Mouse (Mus musculus) G1E-ER4 (cell line): ENCODE data around the gene Fgfr2. TPM values are rescaled to one million over a fixed set of nuclear protein-coding genes. Genes with fewer than 3 reads are reported as not detected.

ENCODE experiments used
- GATA1 ChIP-seq: IDR thresholded peaks from one replicate; pipeline ENCODE4 v1.8.0; 2012; ENCODE audit warnings: low read length, inconsistent platforms
- polyA plus RNA-seq: library from polyadenylated mRNA; stranded (reverse); fragments of >175 nt; gene quantifications from 2 replicates; pipeline ENCODE4 v1.2.3, GENCODE M21; 2012

Gene Fgfr2
- polyA plus RNA-seq, 1 experiment: not detected

DNA sequence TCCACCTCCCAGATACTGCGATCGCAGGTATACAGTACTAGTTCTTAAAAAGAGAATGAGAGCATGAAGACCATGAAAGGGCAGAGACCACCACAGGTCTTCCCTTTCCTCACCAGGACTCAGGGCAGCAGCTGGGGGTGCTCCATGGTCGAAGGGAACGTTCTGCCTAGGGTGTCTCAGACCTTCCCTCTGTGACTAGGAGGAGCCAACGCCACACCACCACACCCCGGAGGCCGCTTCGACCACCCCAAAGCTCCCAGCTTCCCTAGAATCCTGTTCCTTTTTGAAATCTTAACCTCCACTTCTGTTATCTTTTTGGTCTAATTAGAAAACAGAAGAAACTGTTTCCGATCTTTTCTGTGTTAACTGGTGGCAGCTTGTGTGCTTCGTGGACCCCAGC is 347.2 kb downstream of the Fgfr2 start:
- TF ChIP-seq GATA1: no peak

DNA sequence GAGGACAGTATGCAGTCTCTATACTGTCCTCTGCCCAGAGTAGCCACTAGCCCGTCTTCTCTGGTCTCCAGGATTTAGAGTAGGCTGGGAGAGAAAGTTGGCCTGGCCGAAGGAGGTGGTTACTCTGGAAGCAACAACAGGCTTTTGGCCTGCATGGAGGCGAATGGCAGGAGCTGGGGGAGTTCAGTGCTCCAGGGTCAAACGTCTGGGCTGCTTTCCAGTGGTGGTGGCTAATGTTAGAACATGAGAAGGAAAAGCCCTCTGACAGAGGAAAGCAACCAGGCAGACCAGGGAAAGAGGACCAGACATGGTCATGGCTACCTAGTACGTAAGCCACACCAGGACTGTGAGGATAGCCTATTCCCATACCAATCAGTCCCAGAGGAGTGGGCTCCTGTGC is 347.8 kb downstream of the Fgfr2 start:
- no peak for TF ChIP-seq GATA1

DNA sequence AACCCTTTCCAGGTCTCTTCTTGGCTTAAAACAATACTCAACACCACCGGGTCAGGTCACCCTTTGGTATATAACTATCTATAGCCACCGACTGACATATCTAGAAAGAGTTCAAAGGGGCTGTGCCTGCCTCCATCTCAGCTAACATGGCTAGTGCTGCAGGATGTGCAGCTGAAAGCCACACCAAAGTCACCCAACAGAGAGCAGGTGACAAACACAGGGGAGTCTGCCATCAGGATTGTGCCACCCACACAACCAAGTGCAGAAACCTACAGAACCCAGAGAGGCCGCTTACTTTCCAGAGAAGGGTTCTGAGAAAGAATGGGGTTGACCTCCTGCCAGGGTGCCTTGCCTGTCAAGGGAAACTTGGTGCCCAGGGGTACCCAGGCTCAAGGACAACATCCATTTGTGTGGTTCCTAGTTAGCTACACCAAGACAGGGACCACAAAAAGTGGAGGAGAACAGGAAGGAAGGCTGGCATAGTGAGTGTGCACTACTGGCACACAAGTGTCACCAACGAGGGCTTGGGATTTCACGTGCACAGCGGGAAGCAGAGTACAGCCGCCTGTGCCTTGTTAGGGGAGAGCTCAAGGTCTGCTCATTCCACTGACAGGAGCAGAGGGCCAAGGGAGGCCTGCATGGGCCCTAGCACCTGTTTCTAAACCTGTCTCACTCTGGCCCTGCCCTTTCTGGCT is 350.0 kb downstream of the Fgfr2 start:
- TF ChIP-seq GATA1: no peak

DNA sequence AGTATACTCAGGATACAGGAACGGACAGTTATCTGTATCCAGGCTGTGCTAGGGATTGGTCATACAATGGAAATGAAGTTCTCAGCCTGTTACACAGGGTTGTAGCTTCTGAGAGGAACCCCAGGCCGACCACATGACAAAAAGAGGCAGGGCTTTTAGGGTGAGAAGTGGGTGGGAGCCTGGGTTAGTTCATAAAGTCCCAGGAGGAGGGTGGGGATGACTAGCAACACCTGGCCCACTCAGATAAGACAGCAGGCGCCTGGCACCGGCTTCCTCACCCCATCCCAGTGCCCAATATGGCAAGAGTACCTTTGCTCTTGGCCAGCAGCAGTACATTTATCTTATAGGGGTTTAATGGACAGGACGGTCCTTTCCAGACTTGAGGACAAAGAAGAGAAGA is 350.7 kb downstream of the Fgfr2 start:
- TF ChIP-seq GATA1: no peak

DNA sequence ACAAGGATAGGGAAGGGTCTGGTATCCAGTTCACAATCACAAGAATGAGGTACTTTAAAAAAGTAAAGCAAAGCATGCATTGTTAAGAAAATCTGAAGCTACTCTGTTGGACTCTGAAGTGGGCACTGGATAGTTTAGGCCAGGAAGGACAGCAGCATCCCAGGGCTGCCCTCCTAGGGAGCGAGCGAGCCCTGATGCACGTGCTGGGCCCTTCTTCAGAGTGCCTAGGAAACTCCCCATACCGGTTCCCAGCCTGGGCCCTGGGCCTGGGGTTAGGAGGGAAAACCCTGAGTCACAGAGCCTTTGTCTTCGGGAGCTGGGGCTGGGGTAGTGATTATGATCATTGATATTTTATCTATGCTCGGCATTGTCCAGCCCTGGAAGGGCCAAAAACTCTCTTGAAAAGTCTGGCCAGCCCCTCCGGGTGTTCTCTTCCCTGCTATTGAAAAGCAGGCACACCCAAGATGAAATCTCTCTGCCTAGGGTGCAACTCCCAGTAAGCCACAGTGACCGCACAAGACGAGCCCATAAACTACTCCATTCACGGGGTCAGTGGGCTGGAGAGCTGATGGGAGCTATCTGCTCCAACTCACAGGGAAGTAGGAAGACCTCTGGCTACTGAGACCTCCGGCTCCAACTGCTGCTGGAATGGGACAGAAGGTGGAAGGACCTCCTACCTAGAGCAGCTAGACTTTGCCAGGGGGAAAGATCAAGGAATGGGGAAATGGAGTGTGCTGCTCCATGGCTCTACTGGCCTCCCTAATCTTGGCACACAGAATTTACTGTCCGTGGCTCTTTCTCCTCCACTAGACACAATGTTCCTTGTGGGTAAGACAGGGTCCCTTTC is 354.4 kb downstream of the Fgfr2 start:
- TF ChIP-seq GATA1: no peak

DNA sequence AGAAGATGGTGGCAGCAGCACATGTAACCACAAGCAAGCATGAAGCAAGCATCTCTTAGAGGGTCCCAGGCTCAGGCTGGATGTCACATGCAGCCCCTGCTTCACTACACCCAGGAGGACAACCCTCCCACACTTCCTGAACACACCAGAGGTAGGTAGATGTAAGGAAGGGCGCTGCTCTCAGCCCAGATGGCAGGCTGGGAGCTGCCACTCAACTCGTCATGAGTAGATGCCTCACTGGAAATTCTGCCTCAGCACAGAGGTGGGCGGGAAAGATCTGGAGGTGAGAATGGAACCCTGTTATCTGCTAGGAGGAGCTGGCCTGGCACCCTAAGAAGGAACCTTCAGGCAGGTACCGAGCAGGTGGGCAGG is 355.2 kb downstream of the Fgfr2 start:
- TF ChIP-seq GATA1: no peak

DNA sequence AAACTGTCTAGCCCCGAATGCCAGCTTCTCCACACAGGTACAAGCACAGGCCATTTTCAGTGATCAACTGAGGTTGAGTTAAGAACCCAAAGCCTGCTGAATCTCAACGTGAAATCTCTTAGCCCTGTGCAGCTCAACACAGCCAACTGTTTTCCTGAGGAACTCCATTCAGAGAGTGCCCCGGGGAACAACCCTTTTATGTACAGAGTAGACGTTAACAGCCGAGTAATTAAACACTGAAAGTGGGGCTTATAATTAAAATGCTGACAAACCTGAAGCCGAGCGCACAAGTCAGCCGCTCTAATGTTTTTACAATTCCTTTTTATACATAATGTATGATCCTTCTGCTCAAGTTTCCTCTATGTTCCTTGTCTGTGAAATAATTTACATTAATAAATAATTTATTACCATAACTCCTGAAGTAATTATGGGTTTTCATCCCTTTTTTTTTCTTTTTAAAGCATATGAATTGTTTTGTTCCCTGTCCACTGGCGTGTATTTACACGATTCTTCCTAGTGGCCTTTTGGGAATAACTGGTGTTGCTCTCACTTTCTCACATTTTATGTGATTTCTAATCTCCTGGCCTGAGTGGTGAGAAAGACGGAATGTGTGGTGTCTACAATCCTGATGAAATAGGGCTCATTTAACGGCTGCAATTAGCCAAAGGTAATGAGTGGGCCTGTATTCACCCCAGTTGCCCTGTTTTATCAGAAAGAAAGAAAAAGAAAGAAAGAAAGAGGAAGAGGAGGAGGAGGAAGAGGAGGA is 355.7 kb downstream of the Fgfr2 start:
- TF ChIP-seq GATA1: no peak

DNA sequence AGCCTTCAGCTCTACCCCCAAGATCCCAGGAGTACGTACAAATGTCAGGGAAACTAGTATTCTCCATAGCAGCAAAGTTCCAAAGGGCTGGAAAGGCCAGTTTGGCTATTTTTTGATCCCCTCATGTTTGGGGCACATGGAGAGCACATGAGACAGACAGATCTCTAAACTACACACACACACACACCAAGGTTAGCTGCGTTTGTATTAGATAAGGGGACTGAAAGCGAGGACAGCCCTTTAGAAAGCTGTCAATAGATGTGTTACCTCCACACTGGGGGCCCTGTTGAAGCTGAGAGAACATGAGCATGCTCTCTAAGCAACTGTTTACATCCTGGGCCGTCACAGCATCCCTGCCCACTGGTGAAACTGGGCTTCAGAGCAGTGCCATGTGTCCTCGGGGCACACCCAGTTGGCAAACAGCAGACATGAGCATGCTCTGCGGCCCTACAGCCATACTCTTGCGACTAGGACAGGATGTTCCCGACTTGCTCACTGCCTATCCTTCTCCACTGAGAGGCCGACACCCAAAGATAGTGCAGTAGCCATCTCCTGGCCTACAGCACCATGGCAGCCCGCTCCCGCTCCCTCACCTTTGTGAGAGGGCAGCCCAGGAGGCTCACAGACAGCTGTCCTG is 356.8 kb downstream of the Fgfr2 start:
- no peak for TF ChIP-seq GATA1

DNA sequence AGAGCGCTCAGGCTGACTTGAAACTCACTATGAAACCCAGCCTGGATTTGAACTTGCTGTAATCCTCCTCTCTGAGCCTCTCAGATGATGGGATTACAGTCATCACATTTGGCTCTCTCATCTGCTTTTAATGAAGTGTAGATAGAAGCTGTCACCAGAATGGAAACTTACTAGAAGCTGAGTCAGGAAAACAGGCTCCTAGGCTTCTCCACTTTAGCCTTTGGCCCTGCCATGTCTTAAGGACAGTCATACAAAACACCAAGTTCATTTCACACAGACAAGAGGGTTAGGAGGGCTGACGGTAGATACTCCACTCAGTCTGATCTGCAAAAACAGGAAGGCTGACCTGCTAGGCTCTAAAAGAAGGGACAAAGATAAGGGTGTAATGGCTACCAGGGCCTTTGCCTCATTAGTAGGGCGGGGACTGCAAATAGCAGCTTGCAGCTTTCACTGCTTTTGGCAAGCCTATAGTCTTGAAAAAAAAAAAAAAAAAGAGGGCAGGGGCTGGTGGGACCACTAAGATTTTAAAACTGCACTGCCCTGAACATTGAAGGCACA is 357.4 kb downstream of the Fgfr2 start:
- TF ChIP-seq GATA1: no peak

DNA sequence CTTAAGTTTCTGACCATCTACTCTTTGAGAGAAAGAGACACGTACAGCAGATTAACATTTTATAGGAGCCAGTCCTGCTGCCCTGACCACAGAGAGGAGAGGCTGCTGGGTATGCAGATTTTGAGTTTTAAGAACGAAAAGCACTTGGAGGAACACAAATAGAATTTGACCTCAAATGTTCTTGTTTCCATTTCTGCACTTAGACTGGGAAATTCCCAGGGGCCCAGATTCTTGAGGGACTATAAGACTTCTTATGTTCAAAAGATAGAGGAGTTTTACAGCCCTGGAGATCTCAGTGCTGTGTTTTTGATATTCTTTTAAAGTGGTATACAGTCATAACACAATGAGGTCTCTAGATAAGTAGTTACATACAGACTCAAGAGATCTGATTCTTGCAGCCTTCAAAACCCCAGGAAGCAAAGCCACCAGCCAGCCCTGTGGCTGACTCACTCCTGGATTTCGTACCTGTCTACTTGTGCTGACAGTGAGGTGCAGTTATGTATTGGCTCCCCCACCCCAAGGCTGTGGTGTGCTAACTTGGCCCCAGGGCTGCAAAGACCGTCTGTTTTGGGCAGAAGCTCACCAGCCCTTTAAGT is 358.2 kb downstream of the Fgfr2 start:
- no peak for TF ChIP-seq GATA1

DNA sequence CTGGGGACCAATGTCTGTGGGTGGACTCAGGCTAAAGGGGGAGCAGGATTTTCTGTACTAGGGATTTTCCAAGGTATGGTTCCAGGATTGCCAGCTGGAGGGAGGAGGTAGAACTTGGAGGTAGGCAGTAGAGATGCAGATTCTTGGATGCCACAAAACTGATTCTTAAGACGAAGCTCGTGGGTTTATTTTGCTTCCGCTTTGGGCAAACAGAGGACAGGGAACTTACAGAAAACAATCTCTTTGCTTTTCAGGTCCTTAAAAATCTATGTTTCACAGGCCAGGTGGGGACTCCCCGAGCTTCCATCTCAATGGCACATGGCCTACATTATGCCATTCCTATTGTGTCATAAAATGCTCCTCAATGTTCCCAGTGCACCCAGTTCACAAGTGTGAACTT is 358.8 kb downstream of the Fgfr2 start:
- no peak for TF ChIP-seq GATA1

DNA sequence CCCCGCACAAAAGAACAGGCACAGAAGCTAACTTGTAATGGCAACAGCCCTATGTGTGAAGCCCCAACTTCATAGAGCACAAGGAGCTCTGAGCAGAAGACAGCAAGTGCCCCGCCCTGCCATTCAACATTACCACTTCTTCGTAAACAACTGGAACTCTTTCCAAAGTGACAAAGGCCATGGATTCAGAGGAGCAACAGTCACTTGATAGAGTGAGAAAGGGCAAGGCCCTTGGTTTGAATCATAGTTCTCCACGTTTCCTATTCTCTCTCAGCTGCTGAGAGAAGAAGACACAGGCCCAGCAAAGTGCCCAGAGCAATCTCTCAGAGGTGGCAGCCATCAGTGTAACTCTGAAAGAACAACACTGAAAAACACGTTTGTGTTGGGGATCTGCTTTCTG is 359.2 kb downstream of the Fgfr2 start:
- no peak for TF ChIP-seq GATA1

DNA sequence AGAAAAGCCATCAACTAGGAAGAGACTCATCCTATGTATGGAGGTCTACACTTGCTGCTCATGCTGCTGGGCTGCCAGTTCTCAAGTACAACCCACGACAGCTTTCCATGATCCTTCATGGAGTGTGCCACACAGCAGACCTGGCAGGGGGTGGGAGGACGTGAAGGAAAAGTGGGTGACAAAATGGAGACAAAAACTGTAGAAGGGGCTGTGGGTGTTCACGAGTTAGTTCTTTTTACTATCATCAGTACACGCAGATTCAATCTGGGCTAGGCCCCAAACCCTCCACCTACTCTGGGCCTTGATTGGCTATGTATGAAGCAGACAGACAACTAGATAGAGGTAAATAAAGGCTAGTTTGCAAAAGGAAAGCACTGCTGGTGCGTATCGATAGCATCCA is 359.8 kb downstream of the Fgfr2 start:
- TF ChIP-seq GATA1: no peak

DNA sequence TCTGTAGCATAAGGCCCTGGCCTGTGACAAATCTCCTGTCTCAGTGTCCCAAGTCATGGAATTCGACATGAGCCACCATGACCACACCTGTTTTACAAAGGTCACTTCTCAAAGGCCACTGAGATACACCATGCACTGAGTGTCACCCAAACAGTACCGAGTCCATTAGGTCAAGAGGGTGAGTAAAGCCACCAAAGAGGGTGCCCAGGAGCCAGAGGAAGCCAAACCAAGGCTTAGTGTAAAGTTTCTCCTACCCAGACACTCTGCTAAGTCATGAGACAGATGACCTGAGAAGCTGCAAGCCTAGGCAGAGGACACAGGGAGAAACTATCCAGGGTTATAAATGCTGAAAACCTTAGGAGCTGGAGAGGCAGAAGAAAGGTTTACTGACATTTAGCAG is 361.7 kb downstream of the Fgfr2 start:
- no peak for TF ChIP-seq GATA1

DNA sequence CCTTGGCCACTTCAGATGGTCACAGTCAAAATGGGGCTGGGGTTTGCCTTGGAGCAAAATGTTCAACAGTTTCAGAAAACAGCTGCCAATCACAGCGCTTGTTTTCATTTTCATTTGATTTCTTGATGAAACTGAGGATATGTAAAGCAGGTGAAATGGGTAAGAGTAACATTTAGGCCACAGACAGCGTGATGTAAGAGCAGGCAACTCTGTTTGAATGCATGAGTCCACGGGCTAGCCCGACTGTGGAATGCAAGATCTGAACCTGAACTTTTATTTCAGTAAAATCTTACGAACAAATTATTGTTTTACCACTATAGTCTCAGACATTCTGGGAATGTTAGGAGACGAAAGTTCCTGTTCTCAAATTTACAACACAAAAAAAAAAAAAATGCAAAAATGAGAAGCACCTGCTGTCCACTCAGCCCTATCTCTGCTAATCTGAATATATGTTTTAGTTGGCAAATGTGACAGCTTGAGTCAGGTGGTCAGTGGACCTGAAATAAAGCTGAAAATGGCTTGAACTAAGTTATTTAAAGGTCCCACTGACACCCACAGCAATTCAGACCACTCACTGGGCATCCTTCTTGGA is 362.5 kb downstream of the Fgfr2 start:
- TF ChIP-seq GATA1: no peak
